Mouse (Mus musculus) neutrophil, adult 65 days (primary cell): Measurements from ENCODE around the gene Spata21. TPM values are rescaled to one million over a fixed set of nuclear protein-coding genes. Genes with fewer than 3 reads are reported as not detected.

ENCODE experiments used
- total RNA-seq: library from RNA; stranded (reverse); gene quantifications from 2 replicates; pipeline ENCODE4 v1.2.4, GENCODE M21; 2023

Spata21 gene
- not detected in 2 replicates for total RNA-seq

GRCm38 (mm10) chr4:141088033-141088432 is at the start of gene Spata21:
Gene Spata21 (plus strand): TSS chr4:141088333.

GRCm38 (mm10) chr4:141060426-141061301 is 27.5 kb upstream of the Spata21 start, which contains the start of gene Crocc:
Gene Crocc (minus strand): TSS chr4:141060550.

GRCm38 (mm10) chr4:141077681-141078509 is 10.2 kb upstream of the Spata21 start, which contains the start of gene Necap2:
Gene Necap2 (minus strand): TSS chr4:141078357.

GRCm38 (mm10) chr4:141139116-141139970 is 51.2 kb downstream of the Spata21 start, which contains the start of gene Szrd1:
Gene Szrd1 (minus strand): TSS chr4:141139775.

GRCm38 (mm10) chr4:141147112-141148008 is 59.2 kb downstream of the Spata21 start, which contains the start of gene Fbxo42:
Gene Fbxo42 (plus strand): TSS chr4:141147913.

Other genes with a start within 250 kb of the Spata21 start
- gene Padi1, start 242.6 kb upstream of the Spata21 start, total RNA-seq = not detected in 2 replicates
- 22.5 and 31.9 TPM in 2 replicates for gene Padi2, start 182.0 kb upstream of the Spata21 start, total RNA-seq
- 64.7 and 69.5 TPM in 2 replicates for gene Sdhb, start 127.1 kb upstream of the Spata21 start, total RNA-seq
- gene Atp13a2, start 101.5 kb upstream of the Spata21 start, total RNA-seq = 41.5 and 52.2 TPM in 2 replicates
- gene Mfap2, start 77.9 kb upstream of the Spata21 start, total RNA-seq = not detected in 2 replicates
- 7.8 and 10.3 TPM in 2 replicates for gene Crocc, start 27.8 kb upstream of the Spata21 start, total RNA-seq
- 79.8 and 82.2 TPM in 2 replicates for gene Necap2, start 10.0 kb upstream of the Spata21 start, total RNA-seq
- 77.3 and 86.6 TPM in 2 replicates for gene Szrd1, start 51.4 kb downstream of the Spata21 start, total RNA-seq
- 21.2 and 34.1 TPM in 2 replicates for gene Fbxo42, start 59.6 kb downstream of the Spata21 start, total RNA-seq
- 0.54 and 1.3 TPM in 2 replicates for gene Rsg1, start 125.6 kb downstream of the Spata21 start, total RNA-seq
- not detected in 2 replicates for gene Arhgef19, start 151.2 kb downstream of the Spata21 start, total RNA-seq
- gene Epha2, start 212.9 kb downstream of the Spata21 start, total RNA-seq = 0.76 and 1.1 TPM in 2 replicates